Mouse (Mus musculus) hematopoietic stem cell, adult 5-6 weeks (primary cell): Measurements from ENCODE around the gene Cog4. TPM values are rescaled to one million over a fixed set of nuclear protein-coding genes. Genes with fewer than 3 reads are reported as not detected.
A peak's percentile ranks its signal among the peaks of the same experiment; 100 is the strongest.
"Not testable (repeated sequence)": the region's sequence is repeated elsewhere in the genome, so short reads cannot be mapped to it uniquely, and the experiment has no call there.

Experiments
- ATAC-seq, 2 experiments: fragments of 125-278 bp in 1 of 2; replicated peaks in 1 of 2; 2 replicates each; pipeline ENCODE4 v1.8.0; 2016 to 2017; ENCODE audit warnings: inconsistent platforms in 2 of 2, mild to moderate bottlenecking in 2 of 2, moderate number of reproducible peaks in 2 of 2, low read depth in 1 of 2, moderate TSS enrichment in 1 of 2; ENCODE audit not compliant: low FRiP score in 2 of 2, poor library complexity in 2 of 2, severe bottlenecking in 2 of 2, insufficient read depth in 1 of 2, low TSS enrichment in 1 of 2
- total RNA-seq: library from RNA; stranded (forward); fragments of 172-1452, 232-1000 nt; gene quantifications from 2 replicates; pipeline ENCODE4 v1.2.3, GENCODE M21; 2017

Cog4 gene
- total RNA-seq, 1 experiment from 2014 or later = 31.5 TPM

- ATAC-seq = 0 out of 4 replicates have a peak, but pooled peaks of 1 of the 2 experiments have one; percentile 9
These were observed 60.3 kb downstream of the Cog4 start for GRCm38 (mm10) chr8:110906682-110907081.

GRCm38 (mm10) chr8:110909850-110910249, 63.5 kb downstream of the Cog4 start:
- not testable (repeated sequence) for ATAC-seq

DNA sequence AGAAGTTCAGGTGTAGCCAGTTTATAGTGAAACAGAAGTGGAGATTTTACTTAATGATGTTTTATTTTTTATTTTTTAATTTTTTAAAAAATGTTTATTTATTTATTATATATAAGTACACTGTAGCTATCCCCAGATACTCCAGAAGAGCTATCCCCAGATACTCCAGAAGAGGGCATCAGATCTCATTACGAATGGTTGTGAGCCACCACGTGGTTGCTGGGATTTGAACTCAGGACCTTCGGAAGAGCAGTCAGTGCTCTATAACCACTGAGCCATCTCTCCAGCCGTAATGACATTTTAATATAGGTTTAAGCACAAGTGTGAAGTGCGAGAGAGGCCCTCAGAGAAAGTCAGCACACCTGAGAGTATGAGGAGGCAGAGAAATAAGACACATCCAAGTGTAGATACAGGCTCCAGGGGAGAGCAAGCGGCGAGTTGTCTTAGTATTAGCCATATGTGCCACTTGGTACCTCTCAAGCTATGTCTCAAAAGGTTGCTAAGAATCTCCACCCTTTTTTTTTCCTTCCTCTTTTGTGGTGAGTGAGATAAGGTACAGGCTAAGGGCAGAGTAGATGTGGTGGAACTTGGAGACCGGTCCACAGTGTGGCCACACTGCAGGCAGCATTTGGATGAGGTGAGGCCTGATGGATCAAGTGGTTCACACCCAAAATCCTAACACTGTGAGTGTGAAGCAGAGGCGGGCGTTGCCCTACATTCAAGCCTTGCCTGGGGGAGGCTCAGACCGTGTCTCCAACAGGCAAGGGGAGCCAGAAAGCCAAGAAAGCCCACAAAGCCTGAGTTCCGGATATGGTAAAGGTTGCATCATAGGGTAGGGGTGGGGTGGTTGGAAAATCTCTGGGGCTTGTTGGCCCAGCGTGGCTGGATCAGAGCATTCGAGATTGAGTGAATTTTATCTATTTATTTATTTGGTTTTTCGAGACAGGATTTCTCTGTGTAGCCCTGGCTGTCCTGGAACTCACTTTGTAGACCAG, 65.5 kb downstream of the Cog4 start:
- ATAC-seq = peak; percentile 99

DNA sequence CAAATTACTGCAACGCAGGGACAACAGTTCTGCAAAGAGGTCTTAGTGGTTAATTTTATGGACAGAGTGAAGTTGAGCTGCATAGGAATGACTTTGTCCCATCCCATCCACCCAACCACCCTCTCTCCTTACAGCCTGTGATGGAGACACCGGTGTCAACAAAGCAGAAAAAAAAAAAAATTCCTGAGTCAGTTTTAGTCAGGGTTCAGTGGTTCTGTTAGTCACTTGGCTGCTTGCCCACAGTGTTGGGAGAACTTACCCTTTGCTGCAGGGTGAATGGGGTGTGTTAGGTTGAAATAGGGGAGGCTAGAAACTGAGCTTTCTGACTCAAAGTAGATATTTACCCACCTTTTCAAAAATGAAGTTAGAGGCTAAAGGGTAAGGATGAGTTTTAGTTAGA, 71.0 kb downstream of the Cog4 start:
- no peak for ATAC-seq

DNA sequence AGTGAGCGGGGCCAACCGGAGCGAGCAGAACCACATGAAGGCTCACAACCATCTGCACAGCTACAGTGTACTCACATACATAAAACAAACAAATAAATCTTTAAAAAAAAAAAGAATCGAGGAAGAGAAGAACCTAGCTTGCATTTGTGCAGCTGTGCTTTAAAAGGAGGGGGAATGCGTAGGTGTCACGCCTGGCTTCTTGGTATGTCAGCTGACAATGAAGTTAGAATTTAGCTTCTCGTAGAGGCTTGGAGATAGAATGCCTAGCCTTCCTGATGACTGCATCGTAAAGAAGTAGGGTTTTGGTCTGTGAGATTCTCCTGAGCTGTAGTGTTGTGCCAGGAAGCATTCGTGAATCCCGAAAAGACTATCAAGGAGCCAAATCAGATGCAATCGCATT, 71.6 kb downstream of the Cog4 start:
- no peak for ATAC-seq

GRCm38 (mm10) chr8:110918460-110918859, 72.1 kb downstream of the Cog4 start:
- no peak for ATAC-seq

DNA sequence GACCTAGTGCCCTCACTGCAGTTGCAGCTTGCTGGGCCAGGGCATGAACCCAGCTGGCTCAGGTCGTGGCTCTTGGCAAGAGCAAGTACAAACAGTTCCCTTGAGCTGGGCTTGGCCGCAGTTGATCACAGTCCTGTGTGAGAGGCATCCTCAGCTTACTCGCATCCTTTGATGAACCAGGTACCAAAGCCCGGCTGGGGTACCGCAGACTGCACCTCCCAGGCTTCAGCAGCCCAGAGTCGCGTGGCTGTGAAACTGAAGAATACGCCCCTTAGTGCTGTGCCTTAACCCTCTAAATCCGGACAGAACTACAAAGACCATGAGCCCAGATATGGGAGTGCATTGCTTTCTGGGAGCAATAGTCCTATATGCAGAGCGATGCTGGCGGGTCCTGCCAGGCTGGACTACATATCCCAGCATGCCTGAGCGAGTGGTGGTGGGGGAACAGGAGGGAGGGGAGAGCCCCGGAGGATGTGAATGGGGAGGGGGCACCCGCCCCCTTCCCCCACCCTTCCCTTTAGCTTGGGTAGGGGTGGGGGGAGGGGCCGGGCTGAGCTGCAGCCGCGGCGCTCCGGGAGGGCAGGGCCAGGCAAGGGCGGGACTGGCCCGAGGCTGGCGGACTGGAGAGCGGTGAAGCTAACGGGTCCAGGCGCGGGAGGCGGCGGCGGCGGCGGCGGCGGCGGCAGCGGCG, 73.1 kb downstream of the Cog4 start, which contains the start of gene St3gal2:
Gene St3gal2 (plus strand): TSS at position 582 of the 691 bp plus-strand sequence.
- ATAC-seq = peak; percentile 85 to 93

- no peak; a peak in 2 of 4 replicates for ATAC-seq
These were observed 73.8 kb downstream of the Cog4 start for GRCm38 (mm10) chr8:110920032-110920772.

- ATAC-seq = no peak
These were observed 74.4 kb downstream of the Cog4 start for GRCm38 (mm10) chr8:110920773-110921277.

DNA sequence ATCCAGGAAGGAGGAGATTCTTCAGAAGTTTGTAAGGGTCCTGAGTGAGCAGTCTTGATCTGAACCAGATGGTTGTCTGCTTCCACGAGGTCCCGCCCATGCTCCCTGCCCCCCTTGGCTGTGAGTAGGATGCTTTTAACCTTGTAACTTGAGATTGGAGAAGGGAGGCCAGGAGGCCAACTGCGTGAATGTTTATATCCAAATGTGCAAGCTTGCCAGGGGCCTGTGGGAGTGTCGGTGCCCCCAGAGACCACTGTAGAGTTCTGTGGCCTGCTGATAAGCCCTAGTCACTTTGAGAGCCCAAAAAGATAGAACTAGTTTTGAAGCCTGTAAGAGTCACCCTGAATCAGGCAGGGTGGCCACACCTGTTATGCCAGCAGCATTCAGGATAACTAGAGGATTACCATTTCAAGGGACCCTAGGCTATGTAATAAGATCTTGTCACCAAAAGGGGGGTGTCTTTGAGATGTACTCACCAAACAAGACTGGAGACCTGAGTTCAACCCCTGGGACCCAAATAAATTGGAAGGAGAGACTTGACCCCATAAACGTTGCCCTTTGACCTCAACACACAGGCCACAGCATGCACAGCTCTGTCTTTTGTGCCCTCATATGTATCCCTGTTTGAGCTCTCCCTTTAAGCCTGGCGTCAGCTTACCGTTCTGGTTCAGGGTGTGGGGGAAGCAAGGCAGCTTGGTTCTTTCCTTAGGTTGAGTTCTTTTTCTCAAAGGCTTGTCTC, 75.3 kb downstream of the Cog4 start:
- no peak for ATAC-seq

DNA sequence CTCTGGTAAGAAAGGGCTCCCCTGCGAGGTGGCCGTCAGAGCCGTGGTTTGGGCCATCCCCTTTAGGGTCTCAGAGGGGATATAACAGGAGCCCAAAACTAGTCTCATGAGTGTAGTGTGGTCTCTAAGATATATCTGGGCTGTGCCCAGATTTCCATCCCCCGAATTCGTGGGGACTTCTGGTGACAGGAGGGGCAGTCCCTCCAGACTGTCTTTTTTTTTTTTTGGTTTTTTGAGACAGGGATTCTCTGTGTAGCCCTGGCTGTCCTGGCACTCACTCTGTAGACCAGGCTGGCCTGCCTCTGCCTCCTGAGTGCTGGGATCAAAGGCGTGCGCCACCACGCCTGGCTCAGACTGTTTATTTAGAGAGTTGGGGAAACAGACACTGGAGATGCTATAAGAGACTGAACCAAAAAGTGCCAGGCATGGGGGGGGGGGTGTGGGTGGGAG, 79.3 kb downstream of the Cog4 start:
- ATAC-seq = no peak

GRCm38 (mm10) chr8:110926690-110927089, 80.3 kb downstream of the Cog4 start:
- no peak for ATAC-seq

DNA sequence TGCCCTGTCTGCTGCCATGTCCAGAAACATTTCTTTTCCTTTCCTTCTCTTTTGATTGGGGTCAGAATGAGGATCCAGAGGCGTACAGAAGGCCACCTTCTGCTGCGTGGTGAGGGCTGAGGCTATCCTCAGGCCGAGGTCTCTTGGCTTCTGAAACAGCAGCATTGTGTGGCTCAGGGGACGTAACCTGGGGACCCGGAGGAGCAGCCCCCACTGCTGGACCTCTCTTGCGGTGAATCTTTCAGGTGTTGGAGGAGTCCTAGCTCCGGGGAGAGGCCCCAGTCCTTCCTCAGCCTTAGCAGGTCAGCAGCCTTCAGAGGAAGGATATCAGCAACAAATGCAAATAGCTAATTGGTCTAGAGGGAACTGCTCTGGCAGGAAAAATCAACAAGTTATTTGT, 82.0 kb downstream of the Cog4 start:
- ATAC-seq = no peak

DNA sequence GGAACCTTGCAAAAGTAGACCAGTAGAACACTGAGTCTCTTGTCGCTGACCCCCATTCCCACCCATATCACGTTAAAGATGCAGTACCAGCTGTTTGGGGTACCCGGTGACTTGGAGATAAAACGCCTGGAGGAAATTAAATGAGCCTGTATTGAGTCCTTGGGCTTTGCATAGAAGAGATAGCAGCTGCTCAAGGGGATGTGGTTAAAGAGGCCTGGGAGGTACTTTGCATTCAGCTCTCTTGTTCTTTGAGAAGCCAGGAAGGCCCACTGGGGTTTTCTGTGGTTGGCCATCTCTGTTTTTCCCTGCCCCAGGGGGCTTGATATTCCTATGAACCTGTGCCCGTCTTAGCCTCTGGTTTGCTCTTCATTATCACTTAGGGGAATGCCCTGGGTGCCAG, 82.7 kb downstream of the Cog4 start:
- peak; percentile 71 to 86 for ATAC-seq

GRCm38 (mm10) chr8:110929672-110930071, 83.3 kb downstream of the Cog4 start:
- ATAC-seq = not testable (repeated sequence)

- ATAC-seq = peak; percentile 31 to 53
These were observed 85.0 kb downstream of the Cog4 start for GRCm38 (mm10) chr8:110931176-110931939.
